Comparison of ENCODE assay signal across 20 mouse cellular contexts in the genomic region with DNA sequence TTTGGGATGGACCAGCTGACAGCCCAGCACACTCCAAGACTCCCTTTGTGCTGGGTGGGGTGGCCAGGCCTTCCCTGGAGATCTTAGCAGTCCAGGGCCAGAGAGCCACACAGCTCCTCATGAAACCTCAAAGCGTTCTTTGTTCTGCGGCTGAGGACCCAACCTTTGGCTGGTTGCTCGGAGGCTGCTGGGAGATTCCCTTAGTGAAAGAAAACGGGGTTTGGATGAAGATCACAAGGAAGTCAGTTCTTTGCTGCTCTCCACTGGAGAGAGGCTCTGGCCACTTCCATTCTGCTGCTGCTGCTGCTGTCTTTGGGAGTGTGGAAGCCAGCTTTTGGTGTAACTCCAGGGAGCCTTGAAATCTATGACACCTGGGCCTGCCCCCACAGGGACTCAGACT. TPM values are rescaled to one million over a fixed set of nuclear protein-coding genes. Genes with fewer than 3 reads are reported as not detected.
DNase-seq lines count a peak whose midpoint lies in the region; ATAC-seq and TF ChIP-seq lines count a peak whose summit lies in the region.
"Had no signal": no experiment of that assay in that cellular context is flagged by ENCODE, and none has a peak within 500 bp of the region (broad histone marks: within the 10 kb centered on the region; RNA-seq: fewer than 3 reads in every experiment).

No protein-coding gene starts in this region.

- no peak for TF ChIP-seq CTCF in lung, embryonic 14.5 days (IDR thresholded peaks at IDR 0.05; ENCODE audit: low read depth)

- no peak for DNase-seq in forebrain, embryonic 10.5 days (ENCODE audit: extremely low spot score, low spot score)
- DNase-seq in forebrain, embryonic 11.5 days (ENCODE audit: low spot score): no peak
- peak; percentile 58 for DNase-seq in lung, embryonic 14.5 days
- no peak for DNase-seq in lung, postnatal 10 days
- peak; percentile 32 for DNase-seq in brain, adult 2 months (ENCODE audit: low read depth, low spot score)
- no peak for DNase-seq in heart, adult 18-20 months
- no peak for DNase-seq in cerebellum, postnatal 4 days (ENCODE audit: low spot score in 2 of 2)
- DNase-seq: adrenal gland, adult 2 months; cerebellum, adult 11-12 months; heart, postnatal 36 days; kidney, postnatal 10 days; right cerebral cortex, postnatal 4 days; thymus, postnatal 36 days had no signal

- no peak overlapping the region for H3K9ac ChIP-seq in forebrain, embryonic 11.5 days (ENCODE audit: low read length)
- no peak overlapping the region for H3K9ac ChIP-seq in lung, embryonic 14.5 days
- H3K9ac ChIP-seq in hindbrain, embryonic 16.5 days (ENCODE audit: low read depth, low read length): no peak overlapping the region
- H3K9ac ChIP-seq: heart, embryonic 12.5 days; neural tube, embryonic 13.5 days had no signal

- H3K27ac ChIP-seq in forebrain, embryonic 10.5 days: peak overlapping the region; percentile 58; the same call in 1 of the 2 replicates
- no peak overlapping the region for H3K27ac ChIP-seq in forebrain, embryonic 11.5 days (ENCODE audit: low read depth, low read length)
- H3K27ac ChIP-seq in lung, embryonic 14.5 days (ENCODE audit: low read depth): peak overlapping the region; percentile 66; the same call in 1 of the 2 replicates
- peak overlapping the region; percentile 51; the same call in 1 of the 2 replicates for H3K27ac ChIP-seq in hindbrain, embryonic 16.5 days (ENCODE audit: low read depth, low read length)
- H3K27ac ChIP-seq: left cerebral cortex, adult 2 months; neural tube, embryonic 13.5 days had no signal

- peaks cover 49% of the 10 kb centered on the region for H3K27me3 ChIP-seq in forebrain, embryonic 10.5 days (ENCODE audit: poor library complexity, severe bottlenecking)
- no peaks in the 10 kb centered on the region for H3K27me3 ChIP-seq in forebrain, embryonic 11.5 days (ENCODE audit: control insufficient read depth, insufficient read depth, low read length)
- H3K27me3 ChIP-seq in lung, embryonic 14.5 days (ENCODE audit: insufficient read depth, low read length): no peaks in the 10 kb centered on the region
- no peaks in the 10 kb centered on the region for H3K27me3 ChIP-seq in hindbrain, embryonic 16.5 days (replicated peaks; ENCODE audit: control insufficient read depth, insufficient read depth, low read length)
- H3K27me3 ChIP-seq: neural tube, embryonic 13.5 days had no signal

- WGBS in forebrain, embryonic 10.5 days: 49% methylated on average over 4 of the region's 4 CpGs
- WGBS in forebrain, embryonic 11.5 days: 56% methylated on average over 4 of the region's 4 CpGs
- 46% methylated on average over 4 of the region's 4 CpGs for WGBS in lung, embryonic 14.5 days
- WGBS in hindbrain, embryonic 16.5 days: 37% methylated on average over 4 of the region's 4 CpGs

- peaks cover 3% of the 10 kb centered on the region; the same call in 1 of the 2 replicates for H3K9me3 ChIP-seq in forebrain, embryonic 10.5 days
- H3K9me3 ChIP-seq in forebrain, embryonic 11.5 days (ENCODE audit: control insufficient read depth, low read length): no peaks in the 10 kb centered on the region
- H3K9me3 ChIP-seq in lung, embryonic 14.5 days (ENCODE audit: low read depth, low read length): no peaks in the 10 kb centered on the region
- H3K9me3 ChIP-seq in hindbrain, embryonic 16.5 days (ENCODE audit: control insufficient read depth, low read length): no peaks in the 10 kb centered on the region
- H3K9me3 ChIP-seq: heart, embryonic 12.5 days had no signal

- ATAC-seq in forebrain, embryonic 11.5 days (replicated peaks; ENCODE audit: low FRiP score): no peak
- peak; percentile 46; the same call in 1 of the 2 replicates for ATAC-seq in lung, embryonic 14.5 days (ENCODE audit: insufficient read depth)
- ATAC-seq in hindbrain, embryonic 16.5 days: peak; percentile 79
- ATAC-seq: forebrain, embryonic 14.5 days; intestine, postnatal 0 days had no signal

- H3K4me1 ChIP-seq in forebrain, embryonic 10.5 days: peaks cover 36% of the 10 kb centered on the region
- 0 out of 2 replicates have a peak, but pooled peaks cover 6% of the 10 kb centered on the region for H3K4me1 ChIP-seq in forebrain, embryonic 11.5 days (replicated peaks; ENCODE audit: control insufficient read depth, insufficient read depth, low read length)
- H3K4me1 ChIP-seq in lung, embryonic 14.5 days (ENCODE audit: insufficient read depth): 0 out of 2 replicates have a peak, but pooled peaks cover 5% of the 10 kb centered on the region
- peaks cover 12% of the 10 kb centered on the region for H3K4me1 ChIP-seq in hindbrain, embryonic 16.5 days (ENCODE audit: control insufficient read depth, insufficient read depth, low read depth, low read length)

- H3K4me3 ChIP-seq in forebrain, embryonic 10.5 days: no peak overlapping the region
- H3K4me3 ChIP-seq in forebrain, embryonic 11.5 days (ENCODE audit: low read depth, low read length): no peak overlapping the region
- H3K4me3 ChIP-seq in lung, embryonic 14.5 days (ENCODE audit: low read depth, low read length): no peak overlapping the region
- no peak overlapping the region for H3K4me3 ChIP-seq in hindbrain, embryonic 16.5 days (ENCODE audit: low read length)
- H3K4me3 ChIP-seq: heart, embryonic 12.5 days; left cerebral cortex, adult 2 months; neural tube, embryonic 13.5 days had no signal

- no peaks in the 10 kb centered on the region for H3K36me3 ChIP-seq in forebrain, embryonic 10.5 days (replicated peaks)
- no peaks in the 10 kb centered on the region for H3K36me3 ChIP-seq in forebrain, embryonic 11.5 days (ENCODE audit: control insufficient read depth, insufficient read depth, low read length)
- no peaks in the 10 kb centered on the region for H3K36me3 ChIP-seq in lung, embryonic 14.5 days (ENCODE audit: insufficient read depth)
- no peaks in the 10 kb centered on the region for H3K36me3 ChIP-seq in hindbrain, embryonic 16.5 days (ENCODE audit: control insufficient read depth, insufficient read depth, low read length)
- H3K36me3 ChIP-seq: heart, embryonic 12.5 days; neural tube, embryonic 13.5 days had no signal

- H3K4me2 ChIP-seq in forebrain, embryonic 11.5 days (ENCODE audit: low read depth, low read length, severe bottlenecking): no peak overlapping the region
- no peak overlapping the region for H3K4me2 ChIP-seq in lung, embryonic 14.5 days
- no peak overlapping the region for H3K4me2 ChIP-seq in hindbrain, embryonic 16.5 days (ENCODE audit: low read length)
- H3K4me2 ChIP-seq: heart, embryonic 12.5 days; neural tube, embryonic 13.5 days had no signal

RNA-seq across cellular contexts. Expression of a gene that starts 53.3 kb away (rescaled TPM):
- 12.8 and 14.3 TPM in 2 replicates for polyA plus RNA-seq in forebrain, embryonic 10.5 days (2016; fragmentation: Nextera tagmentation; extraction: Ambion mirVana)
- polyA plus RNA-seq in forebrain, embryonic 11.5 days (2014; fragmentation: Nextera tagmentation; extraction: Ambion mirVana): 20.9 and 23.9 TPM in 2 replicates
- polyA plus RNA-seq in lung, embryonic 14.5 days (2014; fragmentation: Nextera tagmentation; extraction: Ambion mirVana): 13.0 and 15.5 TPM in 2 replicates
- 7.2 and 7.7 TPM in 2 replicates for polyA plus RNA-seq in hindbrain, embryonic 16.5 days (2015; fragmentation: Nextera tagmentation; extraction: Ambion mirVana)
- total RNA-seq in heart, adult 18-20 months (2021): 1 to 10 TPM; 3.5 to 4.7 TPM
- total RNA-seq: MEL had no signal

Comparison
In these comparisons a context has a peak if more than half of its experiments do, and no peak if none do; other contexts are left out.
1. DNase-seq: peak in lung, embryonic 14.5 days (single experiment) and brain, adult 2 months (single experiment); none in forebrain, embryonic 10.5 days (single experiment), forebrain, embryonic 11.5 days (single experiment), lung, postnatal 10 days (single experiment), heart, adult 18-20 months (0 of 2) and cerebellum, postnatal 4 days (0 of 2).